Mouse (Mus musculus): Measurements from ENCODE around the gene Mypn.

The Mypn gene

DNA sequence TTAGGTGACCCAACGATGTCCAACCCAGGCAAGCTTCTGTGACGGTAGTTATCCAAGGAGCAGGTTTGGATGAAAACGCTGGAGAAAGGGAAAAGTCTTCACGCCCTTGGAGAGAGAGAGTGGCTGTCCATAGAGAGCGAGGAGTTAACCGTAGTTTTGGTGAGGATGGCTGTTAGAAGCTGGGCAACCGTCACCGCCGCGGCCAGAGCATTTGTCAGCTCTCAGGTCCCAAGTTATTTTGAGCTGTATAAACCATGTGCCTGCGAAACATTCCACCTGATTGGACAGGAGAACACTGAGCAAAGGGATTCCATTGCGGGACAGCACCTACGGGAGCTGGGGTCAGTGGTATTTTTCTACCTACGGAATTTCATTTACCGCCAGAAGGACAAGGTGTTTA is at the start of gene Mypn:
Mypn (minus strand) TSS at position 225 of the 400 bp plus-strand sequence.
- DNase-seq (ENCODE audit: low spot score): no peak

DNA sequence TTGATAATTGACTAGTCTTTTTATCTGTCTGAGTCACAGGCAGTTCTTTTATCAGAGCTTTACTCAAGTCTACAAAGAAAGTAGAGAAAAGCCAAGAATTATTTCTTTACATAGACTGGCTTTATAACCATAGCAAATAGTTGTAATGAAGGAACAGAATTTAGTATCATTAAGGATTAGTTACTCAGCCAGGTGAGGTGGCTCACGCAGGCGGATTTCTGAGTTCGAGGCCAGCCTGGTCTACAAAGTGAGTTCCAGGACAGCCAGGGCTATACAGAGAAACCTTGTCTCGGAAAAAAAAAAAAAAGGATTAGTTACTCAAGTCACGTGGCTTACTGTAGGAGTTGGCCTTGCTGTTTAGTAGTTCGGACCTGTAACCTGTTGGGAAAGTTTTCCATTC is 44.7 kb upstream of the Mypn start:
- no peak for DNase-seq (ENCODE audit: low spot score)

DNA sequence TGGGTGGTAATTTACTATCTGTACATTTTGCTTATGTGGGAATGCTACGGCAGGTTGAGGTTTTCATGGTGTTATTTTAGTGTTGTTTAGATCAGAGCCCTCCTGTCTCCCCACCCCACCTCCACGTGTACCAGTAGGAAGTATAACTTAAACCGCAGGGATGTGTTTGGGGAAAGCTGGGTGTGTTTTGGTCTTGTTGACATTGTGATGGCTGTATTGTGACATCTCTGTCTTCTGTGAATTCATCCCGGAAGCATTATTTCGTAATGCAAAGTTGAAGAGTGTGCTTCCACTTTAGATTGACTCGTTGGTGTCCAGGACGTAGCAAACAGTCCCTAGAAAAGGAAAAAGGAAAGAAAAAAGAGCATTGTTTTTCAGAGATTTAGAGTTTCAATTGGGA is 43.7 kb upstream of the Mypn start:
- no peak for DNase-seq (ENCODE audit: low spot score)

DNA sequence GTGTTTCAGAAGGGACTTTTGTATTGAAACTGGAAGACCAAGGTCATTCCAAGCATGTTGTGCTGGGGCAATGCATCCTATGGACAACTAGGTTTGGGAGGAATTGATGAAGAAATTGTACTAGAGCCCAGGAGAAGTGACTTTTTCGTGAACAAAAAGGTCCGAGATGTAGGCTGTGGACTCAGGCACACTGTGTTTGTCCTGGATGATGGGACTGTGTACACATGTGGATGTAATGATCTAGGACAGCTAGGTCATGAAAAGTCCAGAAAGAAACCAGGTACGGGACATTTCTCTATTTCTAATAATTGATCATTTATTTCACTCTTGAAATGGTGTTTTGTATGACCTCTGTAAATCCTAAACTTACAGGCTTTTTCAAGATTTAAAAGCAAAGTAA is 42.1 kb upstream of the Mypn start:
- DNase-seq (ENCODE audit: low spot score): no peak

DNA sequence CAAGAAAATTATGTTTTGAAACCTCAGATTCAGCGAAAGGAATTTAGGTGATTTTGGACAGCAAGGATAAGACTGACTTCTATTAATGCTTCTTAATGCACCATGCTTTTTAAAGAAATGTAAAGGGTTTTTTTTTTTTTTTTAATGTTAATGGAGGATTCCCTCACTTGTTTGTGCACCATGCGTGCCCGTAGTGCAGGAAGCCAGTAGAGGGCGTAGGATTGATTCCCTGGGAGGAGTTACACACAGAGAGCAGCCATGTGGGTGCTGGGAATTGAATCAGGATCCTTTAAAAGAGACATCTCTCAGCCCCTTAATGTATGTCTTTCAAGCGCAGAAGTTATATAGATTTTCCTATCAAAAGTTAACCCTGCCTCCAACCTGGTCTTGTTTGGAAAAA is 41.0 kb upstream of the Mypn start:
- no peak for DNase-seq (ENCODE audit: low spot score)

DNA sequence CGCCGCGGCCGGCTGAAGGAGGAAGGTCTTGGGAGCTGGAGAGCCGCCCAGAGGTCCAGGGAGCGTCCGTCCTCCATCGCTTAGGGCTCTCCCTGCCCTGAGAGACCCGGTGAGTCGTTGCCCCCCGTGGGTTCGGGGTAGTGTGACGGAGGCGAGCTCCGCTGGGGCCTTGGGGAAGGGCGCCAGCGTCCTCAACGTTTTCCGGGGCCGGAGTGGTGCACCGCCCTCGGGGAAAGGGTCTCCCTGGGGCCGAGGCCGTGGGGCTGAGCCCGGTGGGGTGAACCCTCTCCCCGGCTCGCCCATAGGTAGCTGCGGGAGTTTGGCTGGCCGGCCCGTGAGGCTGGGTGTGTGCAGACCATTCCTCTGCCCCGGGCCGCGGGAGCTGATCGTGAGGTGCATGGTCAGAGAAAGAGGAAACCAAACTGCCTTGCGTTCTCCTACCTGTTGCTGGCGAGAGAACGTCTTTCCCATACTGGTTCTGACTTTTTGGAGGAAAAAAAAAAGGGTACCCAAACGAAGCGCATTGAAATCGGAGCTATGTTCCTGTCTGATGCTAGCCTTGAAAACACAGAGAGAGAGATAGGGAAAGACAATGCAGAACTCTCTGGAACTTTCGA is 40.4 kb upstream of the Mypn start:
- DNase-seq (ENCODE audit: low spot score): no peak

DNA sequence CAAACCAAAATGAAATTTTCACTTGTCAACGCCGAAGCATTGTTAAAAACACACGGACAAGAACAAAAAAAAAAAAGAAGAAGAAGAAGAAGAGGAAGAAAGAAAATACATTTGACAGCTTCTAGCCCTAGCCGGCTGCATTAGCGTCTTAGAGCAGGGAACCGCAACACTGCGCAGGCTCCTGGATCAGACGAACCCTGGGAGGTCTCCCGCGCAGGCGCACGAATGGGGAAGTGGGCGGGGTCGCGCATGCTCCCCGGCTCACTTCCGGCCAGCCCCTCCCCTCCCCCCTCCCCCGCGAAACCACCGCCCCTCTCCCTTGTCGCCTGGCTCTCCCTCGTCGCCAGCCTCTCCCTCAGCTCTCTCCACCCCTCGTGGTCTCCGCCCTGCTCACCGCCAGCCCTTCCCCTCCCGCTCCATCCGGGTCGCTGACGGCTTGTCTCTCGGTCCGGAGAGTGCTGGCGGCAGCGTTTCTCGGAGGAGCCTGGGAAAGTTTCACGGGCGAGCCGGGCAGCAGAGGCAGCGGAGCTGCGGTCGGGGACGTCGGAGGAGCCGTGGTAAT is 39.8 kb upstream of the Mypn start, which contains the start of gene Herc4:
Herc4 (plus strand) TSS at position 318 of the 562 bp plus-strand sequence.
- DNase-seq (ENCODE audit: low spot score): peak; percentile 82

DNA sequence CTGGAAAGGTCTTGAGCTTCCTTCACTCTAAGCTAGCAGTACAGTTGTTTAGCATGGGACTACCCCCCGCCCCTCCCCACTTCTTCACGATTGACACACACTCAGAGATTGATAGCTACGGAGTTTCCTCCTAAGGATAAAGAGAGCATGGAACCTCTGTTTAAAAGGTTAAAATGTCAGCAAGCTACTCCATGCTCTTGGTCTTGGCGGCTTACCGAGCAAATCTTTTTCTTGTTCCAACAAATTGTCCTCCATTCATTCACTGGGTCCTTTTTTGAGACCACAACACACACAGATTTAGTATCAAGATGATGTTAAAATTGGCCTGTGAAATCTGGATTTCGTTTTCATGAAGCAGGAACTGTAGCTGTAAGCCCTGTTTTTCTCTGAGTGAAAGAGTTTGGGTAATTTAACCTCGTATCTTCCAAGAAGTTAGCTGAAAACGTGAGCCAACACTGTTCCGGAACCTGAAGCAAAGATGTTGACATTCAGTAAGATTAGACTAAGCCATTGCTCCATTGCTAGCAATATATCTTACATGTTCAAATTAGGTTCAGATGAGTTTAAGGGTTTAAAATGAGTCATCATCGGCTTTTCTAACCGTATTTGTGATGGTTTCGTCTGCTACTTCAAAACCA is 39.2 kb upstream of the Mypn start:
- DNase-seq (ENCODE audit: low spot score): no peak

DNA sequence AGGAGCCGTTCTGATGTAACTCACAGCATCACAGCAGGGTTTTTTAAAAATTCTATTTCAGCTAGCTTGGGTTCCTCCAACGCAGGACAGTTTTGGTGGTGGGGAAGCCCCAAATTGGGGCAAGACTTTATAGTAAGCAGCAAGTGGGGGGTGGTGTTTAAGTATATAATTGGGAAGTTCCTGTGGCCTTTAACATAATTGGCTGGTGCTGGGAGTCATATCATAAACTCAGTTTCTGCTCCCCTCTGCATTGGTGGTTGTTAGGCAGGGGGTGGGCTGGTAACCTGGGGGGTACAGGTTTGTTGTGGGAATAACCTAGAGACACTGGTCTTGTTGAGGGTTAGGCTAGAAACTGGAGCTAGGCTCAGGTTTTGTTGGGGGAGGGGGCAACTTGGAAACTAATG is 37.1 kb upstream of the Mypn start:
- no peak for DNase-seq (ENCODE audit: low spot score)

DNA sequence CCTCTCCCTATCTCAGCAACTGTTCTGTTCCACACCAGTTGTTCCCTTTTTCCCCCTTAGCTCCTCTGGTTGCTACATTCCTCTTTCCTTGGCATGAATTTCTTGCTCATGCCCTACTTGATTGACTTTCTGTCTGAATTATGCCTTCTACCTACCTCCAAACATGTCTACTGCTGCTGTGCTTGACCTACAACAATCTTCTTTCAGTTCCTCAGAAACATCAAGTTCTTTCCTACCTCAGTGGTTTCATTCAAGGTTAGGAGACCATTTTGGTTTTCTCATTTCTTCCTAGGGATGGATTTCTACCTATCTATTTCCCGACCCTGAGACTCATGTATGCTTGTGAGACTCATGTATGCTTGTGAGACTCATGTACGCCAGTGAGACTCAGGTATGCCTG is 36.1 kb upstream of the Mypn start:
- DNase-seq (ENCODE audit: low spot score): no peak

DNA sequence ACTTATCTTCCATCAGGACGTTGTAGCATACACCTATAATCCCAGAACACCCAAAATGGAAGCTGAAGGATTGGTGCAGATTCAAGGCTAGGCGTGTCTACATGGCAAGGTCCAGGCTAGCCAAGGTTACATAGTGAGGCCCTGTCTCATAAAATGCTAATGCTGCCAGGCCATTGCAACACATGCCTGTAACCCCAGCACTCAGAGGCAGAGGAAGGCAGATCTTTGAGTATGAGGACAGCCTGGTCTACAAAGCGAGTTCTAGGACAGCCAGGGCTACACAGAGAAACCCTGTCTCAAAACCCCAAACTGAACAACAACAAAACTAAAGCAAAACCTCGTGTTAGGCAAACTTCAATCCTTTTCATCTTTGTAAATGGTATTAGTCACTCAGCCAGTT is 34.3 kb upstream of the Mypn start:
- no peak for DNase-seq (ENCODE audit: low spot score)

DNA sequence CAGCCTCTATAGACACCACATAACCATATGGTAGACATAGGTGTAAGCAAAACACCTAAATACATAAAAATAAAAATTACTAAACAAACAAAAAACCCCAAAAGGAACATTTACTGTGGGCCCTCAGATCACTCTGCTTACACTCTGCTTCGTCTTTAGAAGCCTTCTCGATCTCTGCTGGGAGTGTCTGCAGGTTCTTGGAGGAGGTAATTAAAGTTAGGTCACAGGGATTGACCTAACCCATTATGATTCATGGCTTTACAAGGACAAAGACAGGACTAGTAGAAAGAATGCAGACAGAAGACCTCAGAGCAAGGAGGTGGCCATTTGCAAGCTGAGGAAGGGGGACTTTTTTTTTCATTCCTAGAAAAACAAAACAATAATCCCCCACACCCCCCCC is 33.5 kb upstream of the Mypn start:
- DNase-seq (ENCODE audit: low spot score): no peak

DNA sequence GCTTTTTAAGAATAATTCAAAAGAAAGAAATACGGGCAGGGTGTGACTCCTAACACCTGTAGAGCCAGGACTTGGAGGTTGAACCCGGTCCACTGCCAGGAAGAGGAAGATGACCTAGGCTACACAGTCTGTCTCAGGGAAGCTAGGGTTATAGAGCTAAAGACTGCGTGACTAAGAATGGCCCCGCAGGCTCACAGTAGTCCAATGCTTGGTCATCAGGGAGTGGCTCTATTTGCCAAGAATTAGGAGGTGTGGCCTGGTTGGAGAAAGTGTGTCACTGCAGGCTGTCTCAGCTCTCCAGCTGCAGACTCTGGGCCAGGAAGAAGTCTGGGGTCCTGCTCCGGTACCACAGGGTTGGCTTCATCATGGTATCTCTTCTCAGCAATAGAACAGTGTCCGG is 32.9 kb upstream of the Mypn start:
- DNase-seq (ENCODE audit: low spot score): no peak

DNA sequence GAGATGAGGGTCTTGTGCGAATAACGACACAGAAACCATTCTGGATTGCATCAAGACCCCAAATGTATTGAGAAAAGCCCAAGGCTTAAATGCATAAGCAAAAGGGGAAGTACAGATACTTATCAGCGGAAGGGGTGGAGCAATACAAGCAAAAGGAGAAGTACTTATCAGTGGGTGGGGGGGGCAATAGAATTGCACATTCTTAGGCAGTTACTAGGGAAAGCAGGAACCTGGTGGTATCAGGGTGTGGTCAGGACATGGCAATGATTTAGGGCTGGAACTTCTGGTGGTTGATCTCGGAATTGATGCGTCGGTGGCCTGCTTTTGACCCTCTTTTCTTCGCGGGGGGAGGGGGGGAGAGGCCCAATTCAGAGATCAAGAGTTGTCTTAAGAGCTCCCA is 32.1 kb upstream of the Mypn start:
- DNase-seq (ENCODE audit: low spot score): no peak

DNA sequence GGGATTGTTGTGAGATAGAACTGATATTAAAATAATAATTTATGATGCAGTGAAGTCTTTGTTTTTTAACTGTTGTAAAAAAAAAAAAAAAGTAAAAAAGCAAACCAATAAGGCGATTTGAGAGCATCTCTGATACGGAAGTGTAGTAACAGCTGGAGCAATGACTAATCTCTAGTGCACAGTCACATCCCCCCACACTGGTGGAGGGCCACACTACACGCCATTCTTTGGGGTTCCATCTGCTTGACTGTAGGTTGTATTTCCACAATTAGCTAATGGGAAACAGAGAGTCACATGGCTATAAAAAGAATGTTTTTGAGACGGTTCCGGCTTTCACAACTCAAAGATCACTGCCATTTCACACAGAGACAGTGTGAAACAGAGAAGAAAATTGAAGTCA is 30.4 kb upstream of the Mypn start:
- DNase-seq (ENCODE audit: low spot score): no peak

DNA sequence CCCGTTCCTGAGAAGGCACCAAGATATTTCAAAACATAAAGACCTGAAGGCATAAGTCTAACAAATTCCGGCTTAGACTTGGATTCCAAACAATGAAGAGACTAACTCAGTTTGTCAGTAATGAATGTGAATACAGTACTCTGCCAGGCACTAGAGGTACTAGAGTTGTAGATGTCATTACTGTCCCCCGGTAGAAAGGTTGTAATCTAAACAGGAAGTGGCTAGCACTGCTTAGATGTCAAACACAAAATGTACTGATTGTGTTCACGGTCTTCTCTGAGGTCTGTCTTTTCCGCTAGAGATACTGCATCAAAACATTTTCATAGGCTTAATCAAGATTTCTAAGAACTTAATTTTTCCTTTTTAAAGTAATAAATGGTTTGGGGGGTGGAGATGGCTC is 27.9 kb upstream of the Mypn start:
- DNase-seq (ENCODE audit: low spot score): no peak

DNA sequence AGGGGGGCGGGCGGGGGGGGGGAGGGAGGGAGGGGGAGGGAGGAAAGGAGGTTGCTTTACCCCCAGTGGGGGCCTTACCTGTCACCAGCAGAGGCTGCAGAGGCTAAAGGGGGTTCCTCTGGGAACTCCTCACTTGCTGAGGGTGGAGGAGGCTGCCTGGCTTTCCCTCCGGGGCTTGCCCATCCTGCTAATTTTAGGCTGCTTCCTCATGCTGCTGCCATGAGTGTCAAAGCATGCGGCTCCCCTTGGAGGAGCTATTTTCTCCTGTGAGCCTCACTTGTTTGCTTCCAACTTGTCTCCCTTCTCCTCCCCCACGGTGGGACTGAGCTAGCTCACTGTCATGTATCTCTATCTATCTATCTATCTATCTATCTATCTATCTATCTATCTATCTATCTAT is 27.1 kb upstream of the Mypn start:
- DNase-seq (ENCODE audit: low spot score): no peak

DNA sequence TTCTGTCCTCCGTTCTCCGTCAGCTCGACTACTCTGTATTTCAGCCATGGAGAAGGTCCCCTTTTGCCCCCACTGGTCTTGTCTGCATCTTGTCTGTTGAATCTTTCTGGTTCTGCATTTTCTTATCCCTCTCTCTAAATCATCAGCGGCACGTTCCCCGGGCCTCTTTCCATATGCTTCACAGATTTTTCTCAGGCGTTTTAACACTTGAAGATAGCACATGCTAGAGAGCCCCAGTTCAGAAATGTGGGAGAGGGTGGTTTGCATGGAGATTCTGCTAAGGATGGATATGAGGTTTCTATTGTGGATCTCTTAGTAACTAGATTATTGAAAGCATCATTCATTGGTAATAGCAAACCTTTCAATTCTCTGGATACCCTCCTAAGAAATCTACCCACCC is 26.5 kb upstream of the Mypn start:
- no peak for DNase-seq (ENCODE audit: low spot score)

DNA sequence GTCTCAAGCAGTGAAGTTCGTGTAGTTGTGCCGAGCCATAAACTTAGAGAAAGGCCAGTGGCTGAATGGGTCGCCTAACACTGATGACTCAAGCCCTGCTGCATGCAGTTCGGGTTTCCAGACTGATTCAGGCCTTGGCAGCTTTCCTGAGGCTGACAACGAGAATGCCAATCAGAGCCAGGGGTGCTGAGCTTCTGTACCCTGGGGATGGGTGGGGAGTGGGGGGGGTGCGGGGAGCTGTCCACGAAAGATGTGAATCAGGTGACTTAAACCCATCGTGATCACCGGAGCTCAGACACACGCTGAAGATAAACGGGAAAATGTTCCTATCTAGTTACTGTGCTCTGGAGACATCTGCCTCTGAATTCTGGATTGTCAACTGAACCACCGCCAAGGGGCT is 20.6 kb upstream of the Mypn start:
- no peak for DNase-seq (ENCODE audit: low spot score)

DNA sequence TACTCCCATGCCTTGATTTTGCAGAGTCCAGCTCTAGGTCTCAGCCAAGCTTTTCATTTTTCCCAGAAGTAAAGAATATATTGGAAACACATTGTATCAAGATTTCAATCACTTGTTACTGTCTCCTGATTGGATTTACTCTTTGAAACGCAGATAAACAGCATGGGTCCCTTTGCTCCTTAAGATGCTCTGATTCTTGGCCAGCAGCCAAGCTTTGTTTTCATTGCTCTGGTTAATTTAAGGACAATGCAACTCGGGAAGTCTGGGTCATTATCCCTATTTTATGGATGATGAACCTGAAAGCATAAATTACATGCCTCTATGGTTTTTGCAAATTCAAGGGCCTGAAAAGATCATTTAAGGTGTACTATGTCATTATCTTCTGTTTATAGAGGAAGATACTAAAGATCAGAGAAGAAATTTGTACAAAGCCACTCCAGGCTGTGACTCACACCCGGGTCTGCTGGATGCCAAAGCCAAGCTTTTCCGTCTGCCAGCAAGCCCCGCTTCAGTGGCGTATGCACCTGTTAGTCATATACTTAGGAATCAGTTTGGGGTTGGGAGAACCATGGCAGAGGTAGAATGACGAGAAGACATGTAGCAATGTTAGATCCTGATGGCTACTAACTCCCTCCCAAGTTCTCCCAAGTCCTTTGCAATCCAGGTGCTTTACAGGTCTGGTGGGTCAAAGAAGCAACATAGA is 17.5 kb upstream of the Mypn start:
- no peak for DNase-seq (ENCODE audit: low spot score)

DNA sequence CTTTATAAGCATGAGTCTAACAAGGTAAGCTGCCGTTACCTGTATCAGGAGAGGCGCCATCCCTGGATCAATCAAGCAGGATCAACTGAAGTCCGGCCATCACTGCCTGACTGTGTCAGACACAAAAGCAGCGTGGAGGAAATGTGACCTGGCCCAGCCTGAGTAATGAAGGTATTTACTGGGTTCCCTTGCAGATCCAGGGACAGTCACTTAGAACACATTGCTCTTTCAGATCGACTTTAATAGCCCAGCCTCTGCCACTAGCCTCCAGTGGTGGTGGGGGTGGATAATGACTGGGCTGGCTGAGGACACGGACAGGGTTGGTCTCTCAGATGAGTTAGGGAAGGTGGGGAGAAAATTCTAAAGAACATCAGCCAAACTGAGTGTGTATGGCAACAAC is 5.1 kb upstream of the Mypn start:
- no peak for DNase-seq (ENCODE audit: low spot score)

DNA sequence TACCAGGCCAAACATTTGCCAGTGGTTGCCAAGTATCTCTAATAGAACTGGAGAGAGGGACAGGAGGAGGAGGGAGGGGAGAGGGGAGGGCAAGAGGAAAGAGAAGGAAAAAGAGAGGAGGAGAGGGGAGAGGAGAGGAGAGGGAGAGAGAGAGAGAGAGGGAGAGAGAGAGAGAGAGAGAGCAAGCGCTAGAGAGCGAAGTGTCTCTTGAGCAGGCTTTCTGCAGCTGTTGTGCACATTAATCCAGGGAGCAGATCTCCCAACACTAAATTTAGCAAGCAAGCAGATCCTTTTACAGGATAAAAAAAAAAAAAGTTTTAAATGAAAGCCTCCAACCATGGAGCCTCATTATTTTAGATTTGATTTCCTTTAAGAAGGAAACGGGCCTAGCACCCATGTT is 750 bp downstream of the Mypn start:
- no peak for DNase-seq (ENCODE audit: low spot score)

DNA sequence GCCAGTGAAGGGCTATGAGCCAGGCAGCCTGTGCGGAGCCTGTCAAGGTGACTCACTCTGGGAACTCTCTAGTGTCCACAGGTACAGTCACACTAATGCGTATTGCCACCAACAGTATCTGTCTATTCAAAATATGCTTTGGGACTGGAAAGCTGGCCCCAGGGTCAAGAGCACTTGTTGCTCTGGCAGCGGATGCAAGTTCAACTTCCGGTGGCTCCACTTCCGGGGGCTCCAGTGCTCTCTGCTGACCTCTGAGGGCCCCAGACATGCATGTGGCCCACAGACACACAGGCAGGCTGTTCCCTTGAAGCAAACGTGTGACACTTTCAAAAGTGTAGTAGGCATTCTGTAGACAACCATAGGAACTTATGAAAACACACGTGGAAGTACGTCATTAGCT is 2.2 kb downstream of the Mypn start:
- DNase-seq (ENCODE audit: low spot score): no peak

All from ovary, postnatal 10 days (tissue).